Mouse (Mus musculus): ENCODE measurements around the gene Atp6v1g2.
A peak's percentile ranks its signal among the peaks of the same experiment; 100 is the strongest.

Gene Atp6v1g2

GRCm38 (mm10) chr17:35252619-35253292, 19.3 kb downstream of the Atp6v1g2 start:
- ATAC-seq (ENCODE audit: insufficient number of reproducible peaks, low FRiP score, low TSS enrichment): no peak

- no peak for ATAC-seq (ENCODE audit: insufficient number of reproducible peaks, low FRiP score, low TSS enrichment)
Measured at GRCm38 (mm10) chr17:35253293-35254093, 20.0 kb downstream of the Atp6v1g2 start.

GRCm38 (mm10) chr17:35254241-35255098, 21.0 kb downstream of the Atp6v1g2 start:
- no peak for ATAC-seq (ENCODE audit: insufficient number of reproducible peaks, low FRiP score, low TSS enrichment)

GRCm38 (mm10) chr17:35255301-35255700, 21.8 kb downstream of the Atp6v1g2 start:
- no peak for ATAC-seq (ENCODE audit: insufficient number of reproducible peaks, low FRiP score, low TSS enrichment)

- ATAC-seq (ENCODE audit: insufficient number of reproducible peaks, low FRiP score, low TSS enrichment): no peak
Measured at GRCm38 (mm10) chr17:35255704-35256103, 22.2 kb downstream of the Atp6v1g2 start.

GRCm38 (mm10) chr17:35257378-35257777, 23.9 kb downstream of the Atp6v1g2 start:
- no peak for ATAC-seq (ENCODE audit: insufficient number of reproducible peaks, low FRiP score, low TSS enrichment)

DNA sequence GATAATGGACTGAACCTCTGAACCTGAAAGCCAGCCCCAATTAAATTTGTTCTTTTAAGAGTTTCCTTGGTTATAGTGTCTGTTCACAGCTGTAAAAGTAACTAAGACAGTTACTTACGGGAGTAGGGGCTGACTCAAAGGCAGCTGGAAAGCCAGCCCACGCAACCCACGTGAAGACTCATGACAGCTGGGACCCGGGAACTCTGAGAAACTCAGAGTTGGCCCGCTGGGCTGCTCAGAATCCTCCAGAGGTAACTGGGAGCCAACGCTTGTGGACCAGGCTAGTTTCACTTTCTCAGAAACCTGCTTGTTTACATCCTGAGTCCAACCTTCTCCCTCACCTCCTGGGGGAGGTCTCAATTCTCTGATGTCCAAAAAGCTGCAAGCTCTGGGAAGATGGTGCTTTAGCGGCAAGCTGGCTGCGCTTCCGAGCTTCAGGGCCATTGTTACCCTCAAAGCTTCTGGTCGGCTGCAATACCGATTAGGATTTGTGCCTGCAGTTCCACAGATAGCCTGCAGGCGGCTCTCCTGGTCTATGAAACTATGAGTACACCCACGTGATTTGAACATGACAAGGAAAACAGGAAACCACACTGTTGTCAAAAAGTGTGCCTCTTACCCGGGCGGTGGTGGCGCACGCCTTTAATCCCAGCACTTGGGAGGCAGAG, 24.5 kb downstream of the Atp6v1g2 start:
- ATAC-seq (ENCODE audit: insufficient number of reproducible peaks, low FRiP score, low TSS enrichment): no peak; the same call in 1 of the 2 replicates

DNA sequence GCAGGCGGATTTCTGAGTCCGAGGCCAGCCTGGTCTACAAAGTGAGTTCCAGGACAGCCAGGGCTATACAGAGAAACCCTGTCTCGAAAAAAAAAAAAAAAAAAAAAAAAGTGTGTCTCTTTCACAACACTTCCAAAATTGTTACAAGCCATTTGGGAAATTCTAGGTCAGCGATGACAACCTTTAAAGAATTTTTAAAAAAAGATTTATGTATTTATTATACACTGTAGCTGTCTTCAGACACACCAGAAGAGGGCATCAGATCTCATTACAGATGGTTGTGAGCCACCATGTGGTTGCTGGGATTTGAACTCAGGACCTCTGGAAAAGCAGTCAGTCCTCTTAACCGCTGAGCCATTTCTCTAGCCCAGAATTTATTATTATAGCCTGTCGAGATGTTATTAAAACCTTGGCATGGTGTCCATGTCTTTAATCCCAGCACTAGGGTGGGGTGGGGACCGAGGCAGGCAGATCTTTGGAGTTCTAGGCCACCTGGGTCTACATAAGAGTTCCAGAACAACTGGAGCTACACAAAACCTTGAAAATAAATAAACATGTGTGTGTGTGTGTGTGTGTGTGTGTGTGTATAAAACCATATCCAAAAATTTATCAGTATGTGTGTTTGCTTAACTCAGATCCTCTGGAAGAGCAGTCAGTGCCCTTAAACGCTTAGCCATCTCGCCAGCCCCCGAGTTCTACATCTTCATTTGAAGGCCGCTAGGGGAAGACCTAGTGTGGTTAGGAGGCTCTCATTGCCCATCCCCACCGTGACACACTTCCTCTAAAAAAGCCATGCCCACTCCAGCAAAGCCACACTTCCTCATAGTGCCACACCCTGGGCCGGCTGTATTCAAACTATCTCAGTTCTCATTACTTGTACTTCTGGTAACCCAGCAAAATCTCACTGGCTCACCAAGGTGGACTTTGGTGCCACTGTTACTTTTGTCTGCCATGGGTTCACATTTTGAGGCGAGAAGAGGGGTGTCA, 25.3 kb downstream of the Atp6v1g2 start:
- no peak for ATAC-seq (ENCODE audit: insufficient number of reproducible peaks, low FRiP score, low TSS enrichment)

GRCm38 (mm10) chr17:35259621-35260020, 26.2 kb downstream of the Atp6v1g2 start:
- ATAC-seq (ENCODE audit: insufficient number of reproducible peaks, low FRiP score, low TSS enrichment): no peak

GRCm38 (mm10) chr17:35261651-35262050, 28.2 kb downstream of the Atp6v1g2 start:
- ATAC-seq (ENCODE audit: insufficient number of reproducible peaks, low FRiP score, low TSS enrichment): no peak

DNA sequence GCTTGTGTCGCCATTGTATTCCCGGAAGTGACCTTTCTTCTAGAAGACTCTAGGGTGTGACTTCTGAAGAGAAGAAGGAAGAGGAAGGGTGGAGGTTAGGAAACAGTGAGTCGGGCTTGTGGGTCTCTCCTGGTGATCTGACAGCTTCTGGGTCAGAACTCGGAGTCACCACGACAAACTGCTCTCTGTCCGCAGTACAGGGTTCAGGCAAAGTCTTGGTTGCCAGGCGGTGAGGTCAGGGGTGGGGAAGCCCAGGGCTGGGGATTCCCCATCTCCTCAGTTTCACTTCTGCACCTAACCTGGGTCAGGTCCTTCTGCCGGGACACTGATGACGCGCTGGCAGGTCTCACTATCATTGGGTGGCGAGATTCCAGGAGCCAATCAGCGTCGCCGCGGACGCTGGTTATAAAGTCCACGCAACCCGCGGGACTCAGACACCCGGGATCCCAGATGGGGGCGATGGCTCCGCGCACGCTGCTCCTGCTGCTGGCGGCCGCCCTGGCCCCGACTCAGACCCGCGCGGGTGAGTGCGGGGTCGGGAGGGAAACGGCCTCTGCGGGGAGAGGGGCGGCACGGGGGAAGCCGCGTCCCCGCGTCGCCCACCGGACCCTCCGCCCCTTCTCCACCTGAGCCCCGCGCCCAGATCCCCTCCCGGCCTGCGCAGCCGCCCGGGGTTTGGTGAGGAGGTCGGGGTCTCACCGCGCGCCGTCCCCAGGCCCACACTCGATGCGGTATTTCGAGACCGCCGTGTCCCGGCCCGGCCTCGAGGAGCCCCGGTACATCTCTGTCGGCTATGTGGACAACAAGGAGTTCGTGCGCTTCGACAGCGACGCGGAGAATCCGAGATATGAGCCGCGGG, 29.4 kb downstream of the Atp6v1g2 start, which contains the start of gene H2-D1:
TSS of gene H2-D1 (plus strand) at position 67 of the 859 bp plus-strand sequence.
- peak; percentile 96 for ATAC-seq (ENCODE audit: insufficient number of reproducible peaks, low FRiP score, low TSS enrichment)

DNA sequence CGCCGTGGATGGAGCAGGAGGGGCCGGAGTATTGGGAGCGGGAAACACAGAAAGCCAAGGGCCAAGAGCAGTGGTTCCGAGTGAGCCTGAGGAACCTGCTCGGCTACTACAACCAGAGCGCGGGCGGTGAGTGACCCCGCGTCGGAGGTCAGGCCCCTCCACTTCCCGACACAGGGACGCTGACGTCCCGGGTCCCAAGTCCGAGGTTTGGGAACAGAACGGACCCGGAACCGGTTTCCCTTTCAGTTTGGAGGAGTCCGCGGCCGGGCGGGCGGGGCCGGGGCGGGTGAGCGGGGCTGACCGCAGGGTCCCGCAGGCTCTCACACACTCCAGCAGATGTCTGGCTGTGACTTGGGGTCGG, 30.0 kb downstream of the Atp6v1g2 start:
- no peak for ATAC-seq (ENCODE audit: insufficient number of reproducible peaks, low FRiP score, low TSS enrichment)

DNA sequence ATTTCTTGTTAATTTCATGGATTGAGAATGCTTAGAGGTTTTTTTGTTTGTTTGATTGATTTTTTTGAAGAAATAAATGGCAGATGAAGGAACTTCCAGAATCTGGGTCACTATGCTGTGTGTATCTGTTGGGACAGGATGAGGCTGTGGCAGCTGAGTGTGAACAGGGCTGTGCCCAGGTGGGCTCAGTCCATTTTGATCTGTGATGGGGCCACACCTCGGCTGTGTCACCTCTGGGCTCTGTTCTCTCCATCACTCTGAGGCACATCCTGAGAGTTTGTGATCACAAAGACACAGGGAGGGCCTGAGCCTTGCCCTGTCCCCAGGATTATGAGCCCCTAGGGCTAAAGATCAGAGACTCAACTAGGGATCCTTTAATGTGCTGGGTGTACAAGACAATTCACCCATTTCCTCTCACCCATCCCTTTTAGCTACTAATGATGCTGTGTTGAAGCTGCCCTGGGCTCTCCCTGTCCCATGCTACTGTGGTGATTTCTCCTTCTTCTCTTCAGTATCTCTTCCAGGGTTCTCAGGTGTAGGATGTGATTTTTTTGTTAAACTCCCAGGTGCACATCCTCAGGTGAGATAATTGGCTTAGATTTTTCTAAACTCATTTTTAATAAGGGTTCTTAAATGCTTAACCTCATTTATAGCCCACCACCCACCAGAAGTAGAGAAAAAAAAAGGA, 34.1 kb downstream of the Atp6v1g2 start:
- no peak for ATAC-seq (ENCODE audit: insufficient number of reproducible peaks, low FRiP score, low TSS enrichment)

- ATAC-seq (ENCODE audit: insufficient number of reproducible peaks, low FRiP score, low TSS enrichment): no peak
Measured at GRCm38 (mm10) chr17:35269653-35270347, 36.3 kb downstream of the Atp6v1g2 start.

DNA sequence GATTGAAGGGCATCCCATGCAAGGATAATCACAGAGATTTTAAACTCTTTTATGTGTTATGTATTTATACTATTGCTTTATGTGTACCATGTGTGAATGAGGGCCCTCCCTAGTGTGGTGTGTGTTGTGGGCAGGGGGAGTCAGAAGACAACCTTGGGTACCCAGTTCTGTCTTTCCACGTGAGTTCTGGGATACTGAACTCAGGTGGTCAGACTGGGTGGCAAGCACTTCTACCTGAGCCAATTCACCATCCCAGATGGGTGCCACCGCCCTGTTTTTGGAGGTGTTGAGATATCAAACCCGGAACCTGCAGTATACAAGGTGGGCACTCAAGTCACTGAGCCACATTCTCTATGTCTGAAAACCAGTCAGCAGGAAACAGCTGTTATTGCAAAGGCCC, 38.8 kb downstream of the Atp6v1g2 start:
- ATAC-seq (ENCODE audit: insufficient number of reproducible peaks, low FRiP score, low TSS enrichment): no peak

DNA sequence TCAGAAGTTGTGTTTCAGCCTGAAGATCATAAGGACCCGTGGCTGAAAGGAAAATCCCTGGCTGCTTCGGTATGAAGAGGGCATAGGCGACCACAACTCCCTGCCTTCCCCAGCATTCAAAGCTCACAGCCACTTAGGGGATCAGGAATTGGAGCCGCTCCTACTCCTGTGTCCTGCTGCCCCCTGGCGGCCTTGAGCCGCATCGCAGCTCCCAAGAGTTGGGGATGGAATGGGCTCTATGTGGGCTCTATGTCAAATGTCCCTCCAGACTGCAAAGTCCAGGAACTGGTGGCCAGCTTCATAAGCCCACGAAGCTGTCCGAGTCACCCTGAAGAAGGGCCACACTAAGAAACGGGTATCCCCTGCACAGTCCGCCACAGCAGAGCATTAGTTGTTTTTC, 41.3 kb downstream of the Atp6v1g2 start:
- ATAC-seq (ENCODE audit: insufficient number of reproducible peaks, low FRiP score, low TSS enrichment): peak; percentile 58; the same call in 1 of the 2 replicates

- no peak for ATAC-seq (ENCODE audit: insufficient number of reproducible peaks, low FRiP score, low TSS enrichment)
Measured at GRCm38 (mm10) chr17:35276304-35276864, 42.9 kb downstream of the Atp6v1g2 start.

Data from cerebellum, adult (tissue).